Mouse (Mus musculus) bone marrow, adult 2 months (tissue): ENCODE results near the gene Hipk4.

Experiments
- CTCF ChIP-seq: fragments of 200-500 bp; IDR thresholded peaks from 2 replicates; pipeline ENCODE4 v1.5.1; 2011; ENCODE audit warnings: low read length, control low read depth; ENCODE audit not compliant: control insufficient read depth, insufficient read depth
- POLR2A ChIP-seq: fragments of 200-500 bp; IDR thresholded peaks from 2 replicates; pipeline ENCODE4 v1.6.1; 2011; ENCODE audit warnings: low read depth, mild to moderate bottlenecking, control low read depth, low read length, borderline replicate concordance; ENCODE audit not compliant: control insufficient read depth

DNA sequence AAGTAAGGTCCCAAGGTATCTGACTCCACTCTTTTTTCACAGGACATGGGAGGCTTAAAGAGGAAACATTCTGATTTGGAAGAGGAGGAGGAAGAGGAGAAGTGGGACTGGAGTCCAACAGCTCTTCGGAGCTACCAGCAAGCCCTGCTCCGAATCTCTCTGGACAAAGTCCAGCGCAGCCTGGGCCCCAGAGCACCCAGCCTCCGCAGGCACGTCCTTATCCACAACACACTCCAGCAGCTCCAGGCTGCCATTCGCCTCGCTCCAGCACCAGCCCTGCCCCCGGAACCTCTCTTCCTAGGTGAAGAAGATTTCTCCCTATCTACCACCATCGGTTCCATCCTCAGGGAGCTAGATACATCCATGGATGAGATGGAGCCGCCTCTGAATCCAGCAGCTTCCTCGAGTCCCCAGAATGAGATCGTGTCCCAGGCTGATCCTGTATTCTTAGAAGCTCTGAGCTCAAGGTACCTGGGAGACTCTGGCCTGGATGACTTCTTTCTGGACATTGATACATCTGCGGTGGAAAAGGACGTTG lies 46.9 kb upstream of the Hipk4 start:
- TF ChIP-seq POLR2A = no peak
- no peak for TF ChIP-seq CTCF
